Mouse (Mus musculus) midbrain, embryonic 10.5 days (tissue): ENCODE measurements around the gene Trib2. TPM values are rescaled to one million over a fixed set of nuclear protein-coding genes. Genes with fewer than 3 reads are reported as not detected.
A peak's percentile ranks its signal among the peaks of the same experiment; 100 is the strongest.

Source experiments
- DNase-seq: peaks from one replicate; pipeline ENCODE4 v3.0.0-alpha.2; 2017; ENCODE audit warnings: low spot score
- H3K27ac ChIP-seq: fragments of 300-500 bp; sonication (generic); replicated peaks from 2 replicates; pipeline ENCODE4 v1.5.1; 2016; ENCODE audit warnings: mild to moderate bottlenecking
- H3K27me3 ChIP-seq: fragments of 300-500 bp; sonication (generic); 2 replicates; pipeline ENCODE4 v1.6.1; 2016; ENCODE audit warnings: low read depth, mild to moderate bottlenecking; ENCODE audit not compliant: poor library complexity, severe bottlenecking
- H3K36me3 ChIP-seq: fragments of 300-500 bp; sonication (generic); 2 replicates; pipeline ENCODE4 v1.6.1; 2016; ENCODE audit warnings: mild to moderate bottlenecking, moderate library complexity
- H3K4me1 ChIP-seq: fragments of 300-500 bp; sonication (generic); 2 replicates; pipeline ENCODE4 v1.6.1; 2016
- H3K4me3 ChIP-seq: fragments of 300-500 bp; sonication (generic); 2 replicates; pipeline ENCODE4 v1.5.1; 2016; ENCODE audit warnings: mild to moderate bottlenecking, moderate library complexity
- H3K9me3 ChIP-seq: fragments of 300-500 bp; sonication (generic); replicated peaks from 2 replicates; pipeline ENCODE4 v1.6.1; 2016; ENCODE audit warnings: mild to moderate bottlenecking
- WGBS: fragments of 180-500 bp; shearing (Covaris S2); methylation state at CpG from one replicate; pipeline ENCODE4 v1.1.7; 2016; 5-methylcytosine and 5-hydroxymethylcytosine counted together
- polyA plus RNA-seq: library from polyadenylated mRNA; unstranded; fragments of >200 nt; fragmentation: Nextera tagmentation; extraction: Ambion mirVana; gene quantifications from 2 replicates; pipeline ENCODE4 v1.2.1, GENCODE M21; 2016

Gene Trib2
- polyA plus RNA-seq, 1 experiment from 2014 or later: 46.5 TPM

DNA sequence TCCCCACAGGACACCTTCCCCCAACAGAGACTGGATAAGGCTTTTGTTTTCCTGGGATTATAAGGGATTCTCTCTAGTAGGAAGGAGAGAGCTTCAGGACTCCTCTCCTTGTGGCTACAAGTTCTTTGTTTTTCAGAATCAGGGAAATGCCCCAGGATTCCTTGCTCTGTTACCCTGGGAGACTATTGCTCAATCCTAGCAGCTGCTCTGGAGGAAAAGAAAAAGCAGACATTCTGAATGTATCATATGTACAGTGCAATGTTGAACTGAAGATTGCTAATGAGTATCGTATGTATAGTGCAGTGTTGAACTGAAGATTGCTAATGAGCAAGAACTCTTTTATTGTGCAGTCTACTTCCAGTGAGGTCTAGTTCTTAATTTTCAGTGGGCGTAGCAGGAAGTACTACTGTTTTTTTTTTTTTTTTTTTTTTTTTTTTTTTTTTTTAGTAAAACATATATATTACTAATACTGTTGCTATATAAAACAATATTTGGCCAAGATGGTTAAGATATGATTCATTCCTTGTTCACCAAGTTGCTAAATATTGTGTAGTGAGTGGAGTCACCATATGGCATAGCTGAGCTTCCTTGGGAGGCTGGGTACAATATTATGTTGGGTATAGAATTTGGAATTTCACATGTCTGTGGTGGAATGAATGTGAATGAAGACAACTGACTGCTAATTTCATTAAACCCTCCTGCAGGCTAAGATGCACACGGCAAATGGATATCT, 15.4 kb upstream of the Trib2 start:
- no peak overlapping the region for H3K4me3 ChIP-seq
- DNase-seq: no peak
- WGBS: 90% methylated on average over 3 of the region's 3 CpGs
- no peaks in the 10 kb centered on the region for H3K9me3 ChIP-seq
- no peaks in the 10 kb centered on the region for H3K36me3 ChIP-seq
- H3K27ac ChIP-seq: no peak overlapping the region
- H3K4me1 ChIP-seq: no peaks in the 10 kb centered on the region
- no peaks in the 10 kb centered on the region for H3K27me3 ChIP-seq

DNA sequence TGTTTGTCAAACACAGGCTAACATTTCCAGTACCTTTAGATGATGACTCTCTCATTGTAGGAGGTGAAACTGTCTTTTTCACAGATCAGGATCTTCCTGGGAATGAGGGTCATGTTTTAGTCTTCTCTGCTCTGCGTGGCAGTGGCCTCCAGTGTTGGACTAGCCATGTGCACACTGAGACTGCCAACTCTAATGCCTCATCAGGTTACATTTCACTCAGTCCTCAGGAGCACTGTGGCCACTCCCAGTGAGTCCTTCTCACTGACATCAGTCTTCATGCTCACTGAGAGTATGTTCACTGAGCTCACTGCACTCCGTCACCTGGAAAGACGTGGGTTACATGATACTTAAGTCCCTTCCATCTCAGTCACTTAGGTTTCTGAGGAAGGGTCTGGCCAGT, 14.0 kb upstream of the Trib2 start:
- Histone ChIP-seq H3K9me3 (no peaks in the 10 kb centered on the region), H3K27me3 (no peaks in the 10 kb centered on the region), H3K36me3 (no peaks in the 10 kb centered on the region), H3K27ac (no peak overlapping the region), H3K4me1 (no peaks in the 10 kb centered on the region), H3K4me3 (no peak overlapping the region)
- WGBS: 88% methylated on average over 3 of the region's 3 CpGs
- no peak for DNase-seq

DNA sequence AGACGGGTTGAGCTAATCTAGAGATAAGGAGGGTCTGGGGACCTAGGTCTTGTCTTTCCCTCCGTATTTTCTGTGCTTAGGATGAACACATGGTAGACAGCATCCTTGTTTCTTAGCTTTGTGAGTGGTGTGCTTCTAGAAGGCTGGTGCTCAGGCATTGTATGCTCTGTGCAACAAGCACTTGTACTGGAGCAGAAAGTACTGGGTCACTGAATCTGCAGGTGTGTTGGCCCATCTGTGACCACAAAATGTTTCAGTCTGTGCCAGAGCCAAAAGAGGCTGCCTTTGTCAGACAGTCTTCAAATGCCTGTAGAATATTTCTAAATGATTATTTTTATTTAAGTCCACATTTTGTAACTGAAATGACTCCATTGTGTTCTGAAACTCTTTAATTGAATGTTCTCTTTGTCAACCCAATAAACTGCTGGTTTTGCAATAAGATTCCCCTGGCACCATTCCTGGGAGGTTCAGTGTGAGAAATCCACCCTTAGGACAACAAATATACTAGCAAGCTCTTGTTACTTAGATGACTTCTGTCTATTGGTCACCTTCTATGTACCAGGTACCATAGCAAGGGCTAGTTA, 12.2 kb upstream of the Trib2 start:
- no peak overlapping the region for H3K27ac ChIP-seq
- H3K27me3 ChIP-seq: no peaks in the 10 kb centered on the region
- 87% methylated on average over 2 of the region's 2 CpGs for WGBS
- H3K9me3 ChIP-seq: no peaks in the 10 kb centered on the region
- no peaks in the 10 kb centered on the region for H3K4me1 ChIP-seq
- DNase-seq: no peak
- no peaks in the 10 kb centered on the region for H3K36me3 ChIP-seq
- H3K4me3 ChIP-seq: no peak overlapping the region

- H3K27ac ChIP-seq: no peak overlapping the region
- H3K27me3 ChIP-seq: no peaks in the 10 kb centered on the region
- H3K4me1 ChIP-seq: peaks cover 9% of the 10 kb centered on the region
- DNase-seq: no peak
- no peaks in the 10 kb centered on the region for H3K9me3 ChIP-seq
- H3K36me3 ChIP-seq: no peaks in the 10 kb centered on the region
- H3K4me3 ChIP-seq: no peak overlapping the region
These were observed 4.3 kb upstream of the Trib2 start for GRCm38 (mm10) chr12:15821019-15821418.

GRCm38 (mm10) chr12:15817365-15817764, 643 bp upstream of the Trib2 start:
- H3K36me3 ChIP-seq: no peaks in the 10 kb centered on the region
- H3K9me3 ChIP-seq: no peaks in the 10 kb centered on the region
- H3K4me1 ChIP-seq: peaks cover 29% of the 10 kb centered on the region
- 21% methylated on average over 4 of the region's 4 CpGs for WGBS
- H3K27ac ChIP-seq: peak overlapping the region; percentile 97
- peak overlapping the region; percentile 83 for H3K4me3 ChIP-seq
- no peak for DNase-seq
- H3K27me3 ChIP-seq: no peaks in the 10 kb centered on the region

GRCm38 (mm10) chr12:15816254-15816605, 492 bp downstream of the Trib2 start:
- peak; percentile 73 for DNase-seq
- no peaks in the 10 kb centered on the region for H3K27me3 ChIP-seq
- peaks cover 40% of the 10 kb centered on the region for H3K4me1 ChIP-seq
- H3K27ac ChIP-seq: peak overlapping the region; percentile 97
- 0% methylated on average over 23 of the region's 23 CpGs for WGBS
- H3K9me3 ChIP-seq: no peaks in the 10 kb centered on the region
- peak overlapping the region; percentile 83 for H3K4me3 ChIP-seq
- H3K36me3 ChIP-seq: no peaks in the 10 kb centered on the region

GRCm38 (mm10) chr12:15815576-15816253, 1.0 kb downstream of the Trib2 start:
- peaks cover 45% of the 10 kb centered on the region for H3K4me1 ChIP-seq
- peak overlapping the region; percentile 83 for H3K4me3 ChIP-seq
- DNase-seq: peak; percentile 77
- under 1% methylated on average over 49 of the region's 49 CpGs for WGBS
- H3K36me3 ChIP-seq: no peaks in the 10 kb centered on the region
- peak overlapping the region; percentile 97 for H3K27ac ChIP-seq
- H3K9me3 ChIP-seq: no peaks in the 10 kb centered on the region
- H3K27me3 ChIP-seq: no peaks in the 10 kb centered on the region

DNA sequence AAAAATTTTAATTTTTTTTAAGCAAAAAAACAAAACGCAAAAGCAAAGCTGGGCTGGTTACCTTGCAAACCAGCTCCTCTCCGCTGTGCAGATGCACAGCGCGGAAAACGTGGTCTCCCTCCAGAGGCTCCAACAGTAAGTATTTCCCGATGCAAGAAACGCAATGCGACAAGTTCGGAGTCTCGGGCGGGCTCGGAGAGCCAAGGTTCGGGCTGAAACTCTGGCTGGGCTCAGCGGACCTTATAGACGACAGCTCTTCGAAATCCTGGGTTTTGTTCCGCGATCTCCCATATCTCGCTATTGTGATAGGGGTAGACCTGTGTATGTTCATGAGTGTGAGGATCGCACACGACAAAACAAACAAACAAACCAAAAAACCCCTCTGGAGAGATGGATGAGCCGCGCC, 1.5 kb downstream of the Trib2 start:
- Histone ChIP-seq H3K4me3 (peak overlapping the region; percentile 83), H3K36me3 (no peaks in the 10 kb centered on the region), H3K9me3 (no peaks in the 10 kb centered on the region), H3K27ac (peak overlapping the region; percentile 97), H3K4me1 (peaks cover 50% of the 10 kb centered on the region), H3K27me3 (no peaks in the 10 kb centered on the region)
- under 1% methylated on average over 23 of the region's 23 CpGs for WGBS
- DNase-seq: peak; percentile 65

GRCm38 (mm10) chr12:15814249-15815081, 2.3 kb downstream of the Trib2 start:
- peaks cover 57% of the 10 kb centered on the region for H3K4me1 ChIP-seq
- H3K9me3 ChIP-seq: no peaks in the 10 kb centered on the region
- H3K36me3 ChIP-seq: peaks cover 6% of the 10 kb centered on the region
- peak overlapping the region; percentile 97 for H3K27ac ChIP-seq
- no peaks in the 10 kb centered on the region for H3K27me3 ChIP-seq
- under 1% methylated on average over 32 of the region's 32 CpGs for WGBS
- peak overlapping the region; percentile 83 for H3K4me3 ChIP-seq
- DNase-seq: peak; percentile 66

DNA sequence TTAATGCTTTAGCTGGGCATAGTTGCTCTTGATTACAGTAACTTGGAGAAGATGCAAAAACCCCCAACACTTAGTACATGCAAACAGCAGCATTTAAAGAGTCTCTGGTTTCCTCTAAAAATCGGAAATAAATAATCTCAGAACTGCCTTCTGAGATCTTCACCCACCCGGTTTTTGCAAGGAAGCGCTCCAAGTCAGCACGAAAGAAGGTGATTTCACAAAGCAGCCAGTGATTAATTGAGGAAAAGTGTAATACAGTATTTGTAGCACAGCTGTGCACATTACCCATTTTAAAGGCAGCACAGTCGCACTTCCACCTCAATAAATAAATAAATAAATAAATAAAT, 2.9 kb downstream of the Trib2 start:
- peak overlapping the region; percentile 83 for H3K4me3 ChIP-seq
- H3K36me3 ChIP-seq: peaks cover 13% of the 10 kb centered on the region
- H3K27me3 ChIP-seq: no peaks in the 10 kb centered on the region
- DNase-seq: no peak
- WGBS: 14% methylated on average over 5 of the region's 5 CpGs
- H3K4me1 ChIP-seq: peaks cover 57% of the 10 kb centered on the region
- H3K27ac ChIP-seq: peak overlapping the region; percentile 97
- H3K9me3 ChIP-seq: no peaks in the 10 kb centered on the region

- no peaks in the 10 kb centered on the region for H3K27me3 ChIP-seq
- peaks cover 18% of the 10 kb centered on the region for H3K36me3 ChIP-seq
- H3K4me1 ChIP-seq: peaks cover 57% of the 10 kb centered on the region
- no peak for DNase-seq
- no peaks in the 10 kb centered on the region for H3K9me3 ChIP-seq
- peak overlapping the region; percentile 83 for H3K4me3 ChIP-seq
- 28% methylated on average over 12 of the region's 12 CpGs for WGBS
- peak overlapping the region; percentile 97 for H3K27ac ChIP-seq
These were observed 3.4 kb downstream of the Trib2 start for GRCm38 (mm10) chr12:15813133-15813818.
